Mouse (Mus musculus): Measurements from ENCODE around the gene Gm49711. TPM values are rescaled to one million over a fixed set of nuclear protein-coding genes. Genes with fewer than 3 reads are reported as not detected.

The Gm49711 gene
- polyA plus RNA-seq, 1 experiment = not detected

DNA sequence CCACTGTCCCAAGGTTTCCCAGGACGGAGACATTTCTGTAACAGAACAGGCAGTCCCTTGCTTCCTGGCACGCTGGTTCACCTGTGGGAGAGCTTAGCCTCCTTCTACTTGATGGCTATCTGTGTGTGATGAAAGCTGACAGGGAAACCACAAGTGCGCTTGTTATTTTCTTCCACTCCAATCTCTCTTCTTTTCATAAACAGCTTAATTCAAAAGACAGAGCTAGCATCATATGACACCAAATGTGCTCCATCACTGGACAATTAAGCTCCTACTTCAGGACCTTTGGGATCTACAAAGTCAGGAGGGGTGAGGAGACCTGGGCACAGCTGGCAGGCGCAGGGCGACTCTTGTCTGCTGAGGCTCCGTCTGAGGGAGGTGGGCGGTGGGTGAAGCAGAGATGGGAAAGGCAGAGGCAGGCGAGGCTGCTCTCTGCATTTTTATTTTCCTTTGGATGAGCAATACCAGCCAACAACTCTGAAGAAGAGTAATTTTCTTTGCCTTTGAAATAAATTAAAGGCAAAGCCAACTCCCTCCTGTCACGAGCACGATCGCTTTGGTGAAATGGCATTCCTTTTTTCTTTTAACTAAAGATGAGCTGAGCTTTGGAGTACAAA, 76.1 kb downstream of the Gm49711 start:
- Histone ChIP-seq H3K4me3 (ENCODE audit: low read depth, low read length) (no peak overlapping the region), H3K27ac (ENCODE audit: insufficient read depth, low read length) (no peak overlapping the region), H3K4me1 (ENCODE audit: control insufficient read depth, insufficient read depth, low read length) (no peaks in the 10 kb centered on the region), H3K27me3 (ENCODE audit: control insufficient read depth, insufficient read depth, low read length, poor library complexity, severe bottlenecking) (no peaks in the 10 kb centered on the region), H3K9me3 (replicated peaks; ENCODE audit: control insufficient read depth, insufficient read depth, low read length, poor library complexity, severe bottlenecking) (no peaks in the 10 kb centered on the region), H3K36me3 (ENCODE audit: control insufficient read depth, insufficient read depth, low read length, poor library complexity, severe bottlenecking) (no peaks in the 10 kb centered on the region), H3K9ac (ENCODE audit: low read depth, poor library complexity, severe bottlenecking) (no peak overlapping the region)
- TF ChIP-seq CTCF (IDR thresholded peaks at IDR 0.05; ENCODE audit: low read depth, low read length) (no peak), EP300 (IDR thresholded peaks at IDR 0.05; ENCODE audit: insufficient read depth, low read depth, low read length) (no peak), POLR2A (IDR thresholded peaks at IDR 0.05; ENCODE audit: insufficient read depth, low read length) (no peak)

DNA sequence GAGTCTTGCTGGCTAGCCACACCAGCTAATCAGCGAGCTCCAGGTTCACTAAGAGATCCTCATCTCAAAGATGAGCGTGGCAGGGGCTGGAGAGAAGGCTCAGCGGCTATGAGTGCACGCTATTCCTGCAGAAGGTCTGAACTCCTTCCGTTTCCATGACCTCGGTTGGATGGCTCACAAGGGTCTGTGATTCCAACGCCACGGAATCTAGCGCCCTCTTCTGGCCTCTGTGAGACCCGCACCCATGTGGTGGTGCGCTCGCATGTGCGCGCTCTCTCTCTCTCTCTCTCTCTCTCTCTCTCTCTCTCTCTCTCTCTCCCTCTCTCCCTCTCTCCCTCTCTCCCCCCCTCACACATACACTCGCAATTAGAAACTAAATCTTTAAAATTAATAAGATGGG, 78.2 kb downstream of the Gm49711 start:
- Histone ChIP-seq H3K36me3 (ENCODE audit: control insufficient read depth, insufficient read depth, low read length, poor library complexity, severe bottlenecking) (no peaks in the 10 kb centered on the region), H3K4me1 (ENCODE audit: control insufficient read depth, insufficient read depth, low read length) (no peaks in the 10 kb centered on the region), H3K9ac (ENCODE audit: low read depth, poor library complexity, severe bottlenecking) (no peak overlapping the region), H3K27ac (ENCODE audit: insufficient read depth, low read length) (no peak overlapping the region), H3K4me3 (ENCODE audit: low read depth, low read length) (no peak overlapping the region), H3K9me3 (replicated peaks; ENCODE audit: control insufficient read depth, insufficient read depth, low read length, poor library complexity, severe bottlenecking) (no peaks in the 10 kb centered on the region), H3K27me3 (ENCODE audit: control insufficient read depth, insufficient read depth, low read length, poor library complexity, severe bottlenecking) (no peaks in the 10 kb centered on the region)
- no peak for TF ChIP-seq EP300 (IDR thresholded peaks at IDR 0.05; ENCODE audit: insufficient read depth, low read depth, low read length)
- TF ChIP-seq POLR2A (IDR thresholded peaks at IDR 0.05; ENCODE audit: insufficient read depth, low read length) = no peak
- peak; percentile 57 for TF ChIP-seq CTCF (IDR thresholded peaks at IDR 0.05; ENCODE audit: low read depth, low read length)

DNA sequence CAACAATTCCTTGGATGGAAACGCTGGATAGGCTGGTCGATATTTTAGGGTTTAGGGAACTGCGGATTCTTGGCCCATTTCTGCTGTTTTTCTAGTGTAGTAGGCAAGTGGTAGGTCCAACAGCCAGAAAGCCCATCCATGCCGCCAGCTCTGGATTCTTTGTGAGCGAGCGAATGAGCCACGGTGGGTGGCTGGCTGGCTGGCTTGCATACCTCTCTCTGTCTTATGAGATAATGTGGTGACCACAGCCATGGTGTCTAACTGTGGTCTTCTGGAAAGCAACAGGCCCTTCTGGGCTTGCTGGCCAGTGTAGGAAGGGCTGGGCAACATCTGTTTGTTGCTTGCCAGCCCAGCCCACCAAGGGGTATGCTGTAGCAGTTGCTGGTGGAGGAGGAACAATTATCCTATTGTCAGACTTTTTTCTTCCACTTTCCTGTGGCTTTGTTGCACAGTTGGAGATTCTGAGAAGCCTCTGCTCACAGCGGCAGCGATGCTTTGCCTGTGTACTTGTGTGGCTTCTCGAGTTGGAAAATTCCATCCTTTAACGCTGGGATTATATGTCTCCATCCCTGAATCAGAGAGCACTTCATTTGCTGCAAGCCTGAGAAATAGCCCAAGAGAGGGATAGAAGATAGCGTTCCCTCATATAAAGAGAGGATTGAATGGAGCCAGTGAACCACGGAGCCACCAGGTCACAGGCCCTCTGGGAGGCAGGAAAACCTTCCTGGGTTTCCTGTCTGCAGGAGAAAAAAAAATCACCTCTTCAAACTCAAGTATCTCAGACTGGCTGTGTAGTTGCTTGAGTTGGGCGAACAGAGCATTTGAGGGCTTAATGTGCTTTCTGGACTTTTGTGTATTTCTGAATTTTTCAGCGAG, 81.5 kb downstream of the Gm49711 start:
- no peaks in the 10 kb centered on the region for H3K27me3 ChIP-seq (ENCODE audit: control insufficient read depth, insufficient read depth, low read length, poor library complexity, severe bottlenecking)
- no peak overlapping the region for H3K27ac ChIP-seq (ENCODE audit: insufficient read depth, low read length)
- H3K36me3 ChIP-seq (ENCODE audit: control insufficient read depth, insufficient read depth, low read length, poor library complexity, severe bottlenecking) = no peaks in the 10 kb centered on the region
- TF ChIP-seq POLR2A (IDR thresholded peaks at IDR 0.05; ENCODE audit: insufficient read depth, low read length) (no peak), CTCF (IDR thresholded peaks at IDR 0.05; ENCODE audit: low read depth, low read length) (no peak)
- H3K9ac ChIP-seq (ENCODE audit: low read depth, poor library complexity, severe bottlenecking) = no peak overlapping the region
- H3K9me3 ChIP-seq (replicated peaks; ENCODE audit: control insufficient read depth, insufficient read depth, low read length, poor library complexity, severe bottlenecking) = no peaks in the 10 kb centered on the region
- H3K4me3 ChIP-seq (ENCODE audit: low read depth, low read length) = no peak overlapping the region
- no peaks in the 10 kb centered on the region for H3K4me1 ChIP-seq (ENCODE audit: control insufficient read depth, insufficient read depth, low read length)

DNA sequence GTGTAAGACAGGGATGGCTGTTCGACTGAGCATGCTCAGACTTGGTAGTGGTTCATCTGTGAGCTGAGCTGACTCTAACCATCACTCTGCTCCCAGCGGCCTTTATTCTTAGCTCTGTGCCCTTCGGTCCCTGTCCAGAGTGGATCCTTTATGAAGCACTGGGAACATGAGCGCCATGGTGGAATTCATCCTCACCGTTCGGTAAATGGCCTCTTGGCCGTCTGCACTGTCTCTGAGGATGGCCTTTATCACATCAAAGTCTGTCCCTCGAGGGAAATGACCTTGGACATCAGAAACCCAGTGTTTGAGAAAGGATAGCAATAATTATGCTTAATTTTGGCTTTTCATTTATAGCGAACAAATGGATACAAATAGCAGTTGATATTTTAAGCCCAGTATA, 82.2 kb downstream of the Gm49711 start:
- H3K4me1 ChIP-seq (ENCODE audit: control insufficient read depth, insufficient read depth, low read length) = no peaks in the 10 kb centered on the region

DNA sequence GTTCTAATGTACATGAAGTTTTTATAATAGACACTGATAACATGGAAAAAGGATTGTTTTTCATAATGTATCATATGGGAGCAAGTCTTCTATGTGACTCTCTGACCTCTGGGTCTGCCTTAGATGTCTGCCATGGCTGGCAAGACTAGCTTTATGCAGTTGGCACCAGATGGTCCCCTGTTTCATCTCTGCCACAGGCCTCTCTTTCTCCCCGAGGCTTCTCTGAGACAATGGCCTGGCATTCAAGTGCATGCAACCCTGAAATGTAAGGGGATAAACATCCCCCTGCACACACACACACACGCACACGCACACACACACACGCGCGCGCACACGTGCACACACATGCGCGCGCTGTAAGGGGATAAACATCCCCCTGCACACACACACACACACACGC, 82.9 kb downstream of the Gm49711 start:
- Histone ChIP-seq H3K27me3 (ENCODE audit: control insufficient read depth, insufficient read depth, low read length, poor library complexity, severe bottlenecking) (no peaks in the 10 kb centered on the region), H3K36me3 (ENCODE audit: control insufficient read depth, insufficient read depth, low read length, poor library complexity, severe bottlenecking) (no peaks in the 10 kb centered on the region), H3K27ac (ENCODE audit: insufficient read depth, low read length) (no peak overlapping the region), H3K9me3 (replicated peaks; ENCODE audit: control insufficient read depth, insufficient read depth, low read length, poor library complexity, severe bottlenecking) (no peaks in the 10 kb centered on the region), H3K9ac (ENCODE audit: low read depth, poor library complexity, severe bottlenecking) (no peak overlapping the region), H3K4me1 (ENCODE audit: control insufficient read depth, insufficient read depth, low read length) (no peaks in the 10 kb centered on the region), H3K4me3 (ENCODE audit: low read depth, low read length) (no peak overlapping the region)
- TF ChIP-seq POLR2A (IDR thresholded peaks at IDR 0.05; ENCODE audit: insufficient read depth, low read length) (no peak), EP300 (IDR thresholded peaks at IDR 0.05; ENCODE audit: insufficient read depth, low read depth, low read length) (no peak), CTCF (IDR thresholded peaks at IDR 0.05; ENCODE audit: low read depth, low read length) (no peak)

More for the DNA sequence above, 82.2 kb downstream of the Gm49711 start:
- Histone ChIP-seq H3K9ac (ENCODE audit: low read depth, poor library complexity, severe bottlenecking) (no peak overlapping the region), H3K4me3 (ENCODE audit: low read depth, low read length) (no peak overlapping the region), H3K36me3 (ENCODE audit: control insufficient read depth, insufficient read depth, low read length, poor library complexity, severe bottlenecking) (no peaks in the 10 kb centered on the region), H3K27ac (ENCODE audit: insufficient read depth, low read length) (no peak overlapping the region), H3K27me3 (ENCODE audit: control insufficient read depth, insufficient read depth, low read length, poor library complexity, severe bottlenecking) (no peaks in the 10 kb centered on the region), H3K9me3 (replicated peaks; ENCODE audit: control insufficient read depth, insufficient read depth, low read length, poor library complexity, severe bottlenecking) (no peaks in the 10 kb centered on the region)
- TF ChIP-seq CTCF (IDR thresholded peaks at IDR 0.05; ENCODE audit: low read depth, low read length) = no peak
- TF ChIP-seq POLR2A (IDR thresholded peaks at IDR 0.05; ENCODE audit: insufficient read depth, low read length) = no peak
- no peak for TF ChIP-seq EP300 (IDR thresholded peaks at IDR 0.05; ENCODE audit: insufficient read depth, low read depth, low read length)

DNA sequence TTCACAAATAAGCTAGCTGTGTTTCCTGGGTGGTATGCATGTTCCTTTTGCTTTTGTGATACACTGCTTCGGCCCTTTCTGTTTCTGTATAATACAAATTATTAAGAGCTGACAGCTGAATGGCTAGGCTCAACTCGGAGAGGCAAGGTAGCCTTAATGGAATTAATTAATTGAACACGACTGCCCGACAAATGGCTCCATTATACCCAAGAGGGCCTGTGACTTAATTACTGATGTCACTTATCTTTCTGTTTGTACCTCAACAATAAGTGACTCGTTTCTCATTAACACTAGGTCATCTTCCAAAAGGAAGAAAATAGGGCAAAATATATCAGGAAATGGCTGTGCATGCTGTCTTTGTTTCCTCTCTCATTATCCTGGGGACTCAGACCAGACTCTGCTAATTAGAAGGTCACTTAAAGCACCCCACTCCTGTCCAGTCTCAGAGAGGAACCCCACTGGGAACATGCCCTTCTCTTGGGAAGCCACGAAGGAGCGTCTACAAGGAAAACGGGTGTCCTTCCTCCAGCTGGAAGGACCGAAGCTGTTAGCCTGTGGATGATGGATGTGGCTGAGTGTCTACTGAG, 84.4 kb downstream of the Gm49711 start:
- H3K9me3 ChIP-seq (replicated peaks; ENCODE audit: control insufficient read depth, insufficient read depth, low read length, poor library complexity, severe bottlenecking) = no peaks in the 10 kb centered on the region
- no peak overlapping the region for H3K9ac ChIP-seq (ENCODE audit: low read depth, poor library complexity, severe bottlenecking)
- H3K4me1 ChIP-seq (ENCODE audit: control insufficient read depth, insufficient read depth, low read length) = no peaks in the 10 kb centered on the region
- no peaks in the 10 kb centered on the region for H3K36me3 ChIP-seq (ENCODE audit: control insufficient read depth, insufficient read depth, low read length, poor library complexity, severe bottlenecking)
- no peak overlapping the region for H3K4me3 ChIP-seq (ENCODE audit: low read depth, low read length)
- H3K27me3 ChIP-seq (ENCODE audit: control insufficient read depth, insufficient read depth, low read length, poor library complexity, severe bottlenecking) = no peaks in the 10 kb centered on the region; the same call in 1 of the 2 replicates
- TF ChIP-seq EP300 (IDR thresholded peaks at IDR 0.05; ENCODE audit: insufficient read depth, low read depth, low read length) (no peak), CTCF (IDR thresholded peaks at IDR 0.05; ENCODE audit: low read depth, low read length) (no peak), POLR2A (IDR thresholded peaks at IDR 0.05; ENCODE audit: insufficient read depth, low read length) (no peak)
- no peak overlapping the region for H3K27ac ChIP-seq (ENCODE audit: insufficient read depth, low read length)
